Mouse (Mus musculus): ENCODE results near the gene Gss. TPM values are rescaled to one million over a fixed set of nuclear protein-coding genes. Genes with fewer than 3 reads are reported as not detected.
"Not testable (repeated sequence)": the region's sequence is repeated elsewhere in the genome, so short reads cannot be mapped to it uniquely, and the experiment has no call there.

Gss gene
- polyA plus RNA-seq, 1 experiment from 2014 or later = 49.3 TPM

DNA sequence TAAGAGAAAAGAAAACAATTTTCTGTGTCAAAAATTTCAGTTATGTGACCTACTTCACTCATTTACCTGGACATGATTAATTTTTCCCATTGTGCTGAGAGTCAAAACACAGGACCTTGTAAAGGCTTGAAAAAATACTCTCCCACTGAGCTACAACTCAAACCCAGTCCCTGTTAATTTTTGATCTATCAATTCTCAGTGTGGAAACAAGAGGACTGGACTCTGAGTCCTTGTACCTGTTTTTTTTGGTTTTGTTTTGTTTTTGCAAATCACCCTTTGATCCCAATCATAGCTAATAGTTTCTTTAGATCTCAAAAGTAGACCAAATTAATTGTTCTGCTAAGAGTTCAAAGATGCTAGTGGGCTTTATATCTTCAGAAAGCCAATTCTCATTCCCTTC is 52.9 kb downstream of the Gss start:
- no peaks in the 10 kb centered on the region for H3K9me3 ChIP-seq (ENCODE audit: low read length)
- DNase-seq = no peak
- peaks cover 9% of the 10 kb centered on the region; the same call in 1 of the 2 replicates for H3K4me1 ChIP-seq (ENCODE audit: insufficient read depth)
- no peak overlapping the region for H3K27ac ChIP-seq (ENCODE audit: low read depth)
- no peak for TF ChIP-seq EP300 (IDR thresholded peaks at IDR 0.05; ENCODE audit: low read depth)
- no peak for TF ChIP-seq CTCF (IDR thresholded peaks at IDR 0.05; ENCODE audit: low read depth)
- H3K9ac ChIP-seq (replicated peaks) = no peak overlapping the region
- H3K36me3 ChIP-seq (replicated peaks; ENCODE audit: insufficient read depth, low read length) = no peaks in the 10 kb centered on the region
- H3K27me3 ChIP-seq (ENCODE audit: insufficient read depth, low read length) = no peaks in the 10 kb centered on the region
- H3K4me2 ChIP-seq (ENCODE audit: low read depth, low read length) = no peak overlapping the region
- H3K4me3 ChIP-seq (ENCODE audit: low read depth, low read length) = no peak overlapping the region
- no peak for ATAC-seq

DNA sequence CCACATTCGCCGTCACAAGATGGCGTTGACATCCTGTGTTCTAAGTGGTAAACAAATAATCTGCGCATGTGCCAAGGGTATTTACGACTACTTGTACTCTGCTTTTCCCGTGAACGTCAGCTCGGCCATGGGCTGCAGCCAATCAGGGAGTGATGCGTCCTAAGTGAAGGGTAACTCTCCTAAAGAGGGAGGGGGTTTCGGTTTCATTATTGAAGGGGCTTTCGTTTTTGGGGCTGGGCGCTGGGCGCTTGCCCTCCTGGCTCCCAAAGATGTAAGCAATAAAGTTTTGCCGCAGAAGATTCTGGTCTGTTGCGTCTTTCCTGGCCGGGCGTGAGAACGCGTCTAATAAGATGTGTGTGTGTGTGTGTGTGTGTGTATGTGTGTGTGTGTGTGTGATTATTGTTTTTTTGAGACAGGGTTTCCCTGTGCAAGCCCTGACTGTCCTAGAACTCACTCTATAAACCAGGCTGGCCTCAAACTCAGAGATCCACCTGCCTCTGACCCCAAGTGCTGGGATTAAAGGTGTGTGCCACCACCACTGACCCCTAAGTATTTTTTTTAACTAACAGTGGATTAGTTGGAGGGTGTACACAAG is 54.0 kb downstream of the Gss start:
- DNase-seq; H3K4me2 ChIP-seq (ENCODE audit: low read depth, low read length); H3K27me3 ChIP-seq (ENCODE audit: insufficient read depth, low read length); H3K36me3 ChIP-seq (replicated peaks; ENCODE audit: insufficient read depth, low read length); H3K9me3 ChIP-seq (ENCODE audit: low read length); H3K4me1 ChIP-seq (ENCODE audit: insufficient read depth); H3K9ac ChIP-seq (replicated peaks): not testable (repeated sequence)
- Histone ChIP-seq H3K27ac (ENCODE audit: low read depth) (peak overlapping the region; percentile 44), H3K4me3 (ENCODE audit: low read depth, low read length) (peak overlapping the region; percentile 25; the same call in 1 of the 2 replicates)
- 76% methylated on average over 14 of the region's 19 CpGs for WGBS (ENCODE audit: insufficient replicate concordance)
- ATAC-seq = peak; percentile 78

DNA sequence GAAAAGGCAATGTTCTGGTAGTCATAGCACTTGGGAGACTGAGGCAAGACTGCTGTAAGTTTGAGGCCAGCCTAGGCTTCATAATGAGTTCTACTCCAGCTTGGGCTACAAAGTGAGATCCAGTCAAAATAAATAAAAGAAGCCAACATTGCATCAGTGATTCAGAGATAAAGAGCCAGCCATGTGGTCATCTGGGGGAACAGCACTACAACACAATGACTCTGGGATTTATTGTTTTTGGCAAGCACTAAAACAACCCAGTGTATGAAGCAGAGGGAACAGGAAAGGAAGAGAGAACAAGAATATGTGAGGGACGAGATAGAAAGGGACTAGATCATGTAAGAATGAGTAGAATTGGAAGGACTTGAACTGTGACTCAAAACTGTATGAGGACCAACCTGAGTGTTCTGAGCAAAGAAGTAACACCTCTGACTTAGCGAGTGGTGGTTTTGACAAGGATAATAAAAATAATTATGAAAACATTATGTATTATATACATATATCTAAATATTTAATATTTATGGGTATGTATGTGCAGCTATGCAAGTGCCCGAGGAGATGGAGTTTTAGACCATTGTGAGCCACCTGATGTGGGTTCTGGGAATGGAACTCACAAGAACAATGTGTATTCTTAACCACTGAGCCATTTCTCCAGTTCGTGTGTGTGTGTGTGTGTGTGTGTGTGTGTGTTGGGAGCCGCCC is 54.7 kb downstream of the Gss start:
- Histone ChIP-seq H3K9me3 (ENCODE audit: low read length) (no peaks in the 10 kb centered on the region), H3K4me1 (ENCODE audit: insufficient read depth) (peaks cover 9% of the 10 kb centered on the region; the same call in 1 of the 2 replicates), H3K27me3 (ENCODE audit: insufficient read depth, low read length) (no peaks in the 10 kb centered on the region), H3K4me3 (ENCODE audit: low read depth, low read length) (no peak overlapping the region), H3K36me3 (replicated peaks; ENCODE audit: insufficient read depth, low read length) (no peaks in the 10 kb centered on the region), H3K27ac (ENCODE audit: low read depth) (peak overlapping the region; percentile 40; the same call in 1 of the 2 replicates), H3K4me2 (ENCODE audit: low read depth, low read length) (0 out of 2 replicates have a peak overlapping the region, but pooled peaks have one; percentile 18), H3K9ac (replicated peaks) (no peak overlapping the region)
- TF ChIP-seq EP300 (IDR thresholded peaks at IDR 0.05; ENCODE audit: low read depth) (no peak), CTCF (IDR thresholded peaks at IDR 0.05; ENCODE audit: low read depth) (no peak)
- ATAC-seq (peak; percentile 62), DNase-seq (no peak)
- 66% methylated on average over 5 of the region's 5 CpGs for WGBS (ENCODE audit: insufficient replicate concordance)

DNA sequence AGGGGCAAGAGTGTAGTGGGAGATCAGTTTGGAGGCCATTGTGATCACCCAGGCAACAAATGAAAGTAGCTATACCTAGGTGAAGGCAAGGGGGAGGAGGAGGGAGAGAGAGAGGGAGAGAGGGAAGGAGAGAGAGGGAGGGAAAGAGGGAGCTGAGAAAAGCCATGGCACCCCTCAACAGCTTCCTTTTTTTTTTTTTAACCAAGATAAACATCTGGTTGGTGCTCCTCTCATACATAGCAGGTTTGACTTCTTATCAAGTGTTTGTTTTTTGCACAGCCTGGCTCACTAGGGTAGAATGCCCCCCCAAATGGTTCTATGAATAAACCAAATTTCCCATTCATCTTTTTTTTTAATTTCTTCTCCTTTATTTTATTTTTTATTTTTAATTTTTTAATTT is 56.3 kb downstream of the Gss start:
- no peak overlapping the region for H3K9ac ChIP-seq (replicated peaks)
- H3K36me3 ChIP-seq (replicated peaks; ENCODE audit: insufficient read depth, low read length) = no peaks in the 10 kb centered on the region
- H3K4me3 ChIP-seq (ENCODE audit: low read depth, low read length) = no peak overlapping the region
- no peak for TF ChIP-seq CTCF (IDR thresholded peaks at IDR 0.05; ENCODE audit: low read depth)
- no peak for TF ChIP-seq EP300 (IDR thresholded peaks at IDR 0.05; ENCODE audit: low read depth)
- H3K27me3 ChIP-seq (ENCODE audit: insufficient read depth, low read length) = no peaks in the 10 kb centered on the region
- H3K27ac ChIP-seq (ENCODE audit: low read depth) = no peak overlapping the region
- ATAC-seq (no peak), DNase-seq (no peak)
- peaks cover 9% of the 10 kb centered on the region; the same call in 1 of the 2 replicates for H3K4me1 ChIP-seq (ENCODE audit: insufficient read depth)
- no peak overlapping the region for H3K4me2 ChIP-seq (ENCODE audit: low read depth, low read length)
- no peaks in the 10 kb centered on the region for H3K9me3 ChIP-seq (ENCODE audit: low read length)

DNA sequence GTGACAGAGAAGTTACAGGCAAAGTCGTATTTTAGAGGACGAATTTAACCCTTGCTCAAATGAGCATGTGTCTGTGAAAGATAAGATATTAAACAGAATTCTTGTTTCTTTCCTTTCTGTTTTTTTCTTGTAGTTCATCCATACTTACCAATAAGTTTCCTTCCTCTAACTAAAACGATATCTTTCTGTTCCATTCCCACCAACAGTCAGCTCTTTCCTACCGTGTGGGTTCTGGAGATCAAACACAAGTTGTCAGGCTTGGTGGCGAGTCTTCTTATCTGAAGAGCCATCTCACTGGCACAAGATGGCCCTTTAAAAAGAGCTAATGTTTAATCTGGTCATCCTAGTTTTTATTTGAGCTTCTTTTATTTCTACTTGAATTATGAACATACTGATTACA is 65.2 kb downstream of the Gss start:
- Histone ChIP-seq H3K4me1 (ENCODE audit: insufficient read depth) (no peaks in the 10 kb centered on the region; the same call in 1 of the 2 replicates), H3K36me3 (replicated peaks; ENCODE audit: insufficient read depth, low read length) (no peaks in the 10 kb centered on the region; the same call in 1 of the 2 replicates), H3K9ac (replicated peaks) (no peak overlapping the region), H3K27me3 (ENCODE audit: insufficient read depth, low read length) (no peaks in the 10 kb centered on the region), H3K4me3 (ENCODE audit: low read depth, low read length) (no peak overlapping the region), H3K4me2 (ENCODE audit: low read depth, low read length) (no peak overlapping the region), H3K27ac (ENCODE audit: low read depth) (no peak overlapping the region), H3K9me3 (ENCODE audit: low read length) (no peaks in the 10 kb centered on the region)
- DNase-seq (no peak), ATAC-seq (no peak)
- TF ChIP-seq CTCF (IDR thresholded peaks at IDR 0.05; ENCODE audit: low read depth) (no peak), EP300 (IDR thresholded peaks at IDR 0.05; ENCODE audit: low read depth) (peak; percentile 31; the same call in 1 of the 2 replicates)
- 38% methylated on average over 5 of the region's 5 CpGs for WGBS (ENCODE audit: insufficient replicate concordance)

DNA sequence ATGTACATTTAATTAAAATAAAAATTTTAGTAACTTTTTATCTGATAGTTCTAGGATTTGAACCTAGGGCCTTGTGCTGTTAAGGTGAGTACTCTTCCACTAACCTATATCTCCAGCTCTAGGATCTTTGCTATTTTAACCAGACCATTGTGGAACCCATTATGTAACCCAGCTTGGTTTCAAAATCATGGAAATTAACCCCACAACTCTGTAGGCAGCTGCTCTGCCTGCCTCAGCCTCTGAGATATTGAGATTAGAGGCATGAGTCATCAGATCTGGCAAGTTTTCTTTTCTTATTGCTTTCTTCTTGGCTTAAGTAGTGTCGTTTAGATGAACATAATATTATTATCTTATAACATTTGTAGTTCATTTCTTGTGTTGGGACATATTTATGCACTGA is 68.2 kb downstream of the Gss start:
- ATAC-seq (no peak), DNase-seq (no peak)
- Histone ChIP-seq H3K9me3 (ENCODE audit: low read length) (no peaks in the 10 kb centered on the region), H3K36me3 (replicated peaks; ENCODE audit: insufficient read depth, low read length) (no peaks in the 10 kb centered on the region; the same call in 1 of the 2 replicates), H3K4me1 (ENCODE audit: insufficient read depth) (peaks cover 4% of the 10 kb centered on the region; the same call in 1 of the 2 replicates), H3K4me3 (ENCODE audit: low read depth, low read length) (no peak overlapping the region), H3K4me2 (ENCODE audit: low read depth, low read length) (no peak overlapping the region), H3K9ac (replicated peaks) (no peak overlapping the region), H3K27ac (ENCODE audit: low read depth) (no peak overlapping the region), H3K27me3 (ENCODE audit: insufficient read depth, low read length) (no peaks in the 10 kb centered on the region)
- WGBS (ENCODE audit: insufficient replicate concordance) = 33% methylated on average over 1 of the region's 1 CpGs
- no peak for TF ChIP-seq CTCF (IDR thresholded peaks at IDR 0.05; ENCODE audit: low read depth)
- no peak for TF ChIP-seq EP300 (IDR thresholded peaks at IDR 0.05; ENCODE audit: low read depth)
